Mouse (Mus musculus) stomach, postnatal 0 days (tissue): Measurements from ENCODE around the gene Glyr1.

Experiments
- CTCF ChIP-seq: IDR thresholded peaks from 2 replicates; pipeline ENCODE4 v1.5.1; 2016; ENCODE audit warnings: antibody characterized with exemption, low read depth, mild to moderate bottlenecking, moderate library complexity
- EP300 ChIP-seq: optimal IDR thresholded peaks from 2 replicates; pipeline ENCODE3; 2016; ENCODE audit warnings: antibody characterized with exemption

GRCm38 (mm10) chr16:5029847-5030246 lies 19.8 kb downstream of the Glyr1 start:
- TF ChIP-seq CTCF: no peak
- no peak for TF ChIP-seq EP300
